Mouse (Mus musculus): ENCODE results near the gene Gm49369. TPM values are rescaled to one million over a fixed set of nuclear protein-coding genes. Genes with fewer than 3 reads are reported as not detected.
"Not testable (repeated sequence)": the region's sequence is repeated elsewhere in the genome, so short reads cannot be mapped to it uniquely, and the experiment has no call there.

Gene Gm49369
- polyA plus RNA-seq, 1 experiment from 2014 or later = 0.78 TPM

- H3K4me2 ChIP-seq = peak overlapping the region; percentile 13; the same call in 1 of the 2 replicates
- H3K36me3 ChIP-seq (replicated peaks) = no peaks in the 10 kb centered on the region
- no peak overlapping the region for H3K4me3 ChIP-seq (replicated peaks)
- ATAC-seq (ENCODE audit: insufficient read depth) = peak; percentile 78
- no peak overlapping the region for H3K9ac ChIP-seq
- peaks cover 21% of the 10 kb centered on the region for H3K4me1 ChIP-seq (replicated peaks)
- no peaks in the 10 kb centered on the region for H3K27me3 ChIP-seq
- no peaks in the 10 kb centered on the region for H3K9me3 ChIP-seq (replicated peaks)
- 35% methylated on average over 6 of the region's 6 CpGs for WGBS (ENCODE audit: insufficient replicate concordance)
- no peak overlapping the region for H3K27ac ChIP-seq (replicated peaks)
These were observed 30.8 kb upstream of the Gm49369 start for GRCm38 (mm10) chr7:142413285-142413684.

DNA sequence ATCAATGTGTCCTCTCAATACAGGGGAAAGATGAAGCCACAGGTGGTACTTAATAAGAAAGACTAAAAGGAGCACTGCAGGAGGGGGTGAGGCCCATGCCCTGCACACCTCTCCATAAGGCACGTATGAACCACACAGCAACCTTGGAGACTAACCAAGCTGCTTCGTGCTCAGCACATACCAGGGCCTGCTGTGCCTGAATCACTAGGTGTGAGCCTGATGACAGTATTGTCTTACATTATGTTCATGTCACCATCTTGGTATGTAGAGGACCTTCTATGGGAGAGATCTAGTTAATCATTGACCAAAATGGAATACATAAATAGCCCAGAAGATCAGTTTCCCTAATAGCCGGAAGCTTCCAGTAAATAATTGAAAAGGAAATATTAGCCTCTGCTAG is 27.1 kb upstream of the Gm49369 start:
- Histone ChIP-seq H3K36me3 (replicated peaks) (no peaks in the 10 kb centered on the region), H3K27me3 (no peaks in the 10 kb centered on the region), H3K4me2 (no peak overlapping the region), H3K27ac (replicated peaks) (no peak overlapping the region), H3K9me3 (replicated peaks) (no peaks in the 10 kb centered on the region), H3K4me3 (replicated peaks) (no peak overlapping the region), H3K9ac (no peak overlapping the region), H3K4me1 (replicated peaks) (peaks cover 21% of the 10 kb centered on the region)
- no peak for ATAC-seq (ENCODE audit: insufficient read depth)
- WGBS (ENCODE audit: insufficient replicate concordance) = 73% methylated on average over 3 of the region's 3 CpGs

GRCm38 (mm10) chr7:142408686-142409085 is 26.2 kb upstream of the Gm49369 start:
- H3K4me2 ChIP-seq = no peak overlapping the region
- no peak for ATAC-seq (ENCODE audit: insufficient read depth)

GRCm38 (mm10) chr7:142407935-142408334 is 25.5 kb upstream of the Gm49369 start:
- Histone ChIP-seq H3K4me1 (replicated peaks) (peaks cover 16% of the 10 kb centered on the region), H3K4me3 (replicated peaks) (no peak overlapping the region), H3K36me3 (replicated peaks) (no peaks in the 10 kb centered on the region), H3K9ac (no peak overlapping the region), H3K27me3 (no peaks in the 10 kb centered on the region), H3K4me2 (no peak overlapping the region), H3K9me3 (replicated peaks) (no peaks in the 10 kb centered on the region), H3K27ac (replicated peaks) (no peak overlapping the region)
- no peak for ATAC-seq (ENCODE audit: insufficient read depth)
- WGBS (ENCODE audit: insufficient replicate concordance) = 38% methylated on average over 4 of the region's 4 CpGs

More at GRCm38 (mm10) chr7:142408686-142409085, 26.2 kb upstream of the Gm49369 start:
- Histone ChIP-seq H3K27me3 (no peaks in the 10 kb centered on the region), H3K4me3 (replicated peaks) (no peak overlapping the region), H3K4me1 (replicated peaks) (peaks cover 22% of the 10 kb centered on the region), H3K9ac (no peak overlapping the region), H3K36me3 (replicated peaks) (no peaks in the 10 kb centered on the region), H3K27ac (replicated peaks) (no peak overlapping the region), H3K9me3 (replicated peaks) (no peaks in the 10 kb centered on the region)
- WGBS (ENCODE audit: insufficient replicate concordance) = 81% methylated on average over 8 of the region's 8 CpGs

GRCm38 (mm10) chr7:142405134-142405533 is 22.7 kb upstream of the Gm49369 start:
- not testable (repeated sequence) for H3K4me2 ChIP-seq; H3K9me3 ChIP-seq (replicated peaks); H3K9ac ChIP-seq; H3K4me3 ChIP-seq (replicated peaks); H3K36me3 ChIP-seq (replicated peaks); ATAC-seq (ENCODE audit: insufficient read depth); H3K27me3 ChIP-seq; H3K27ac ChIP-seq (replicated peaks)
- peaks cover 17% of the 10 kb centered on the region for H3K4me1 ChIP-seq (replicated peaks)
- WGBS (ENCODE audit: insufficient replicate concordance) = 83% methylated on average over 5 of the region's 5 CpGs

DNA sequence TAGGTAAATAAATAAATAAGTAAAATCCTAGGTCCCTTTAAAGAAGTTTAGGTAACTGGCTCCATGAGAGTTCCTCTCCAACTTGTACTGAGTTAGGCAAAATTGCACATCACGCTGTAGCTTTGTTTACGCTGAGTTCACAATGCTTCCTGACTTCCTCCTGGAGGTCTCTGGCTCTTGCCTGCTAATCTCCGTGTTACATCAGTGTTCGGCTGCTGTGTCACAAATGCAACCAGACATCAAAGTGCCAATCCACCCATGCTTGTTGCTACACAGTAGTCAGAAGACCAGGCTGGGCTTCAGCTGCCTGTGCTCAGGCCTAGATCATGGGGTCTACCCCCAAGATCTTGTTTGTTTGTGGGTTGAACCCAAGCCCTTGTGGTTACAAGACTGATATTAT is 21.1 kb upstream of the Gm49369 start:
- ATAC-seq (ENCODE audit: insufficient read depth) = no peak
- peaks cover 28% of the 10 kb centered on the region for H3K4me1 ChIP-seq (replicated peaks)
- H3K27me3 ChIP-seq = no peaks in the 10 kb centered on the region
- peak overlapping the region; percentile 14; the same call in 1 of the 2 replicates for H3K27ac ChIP-seq (replicated peaks)
- no peak overlapping the region for H3K4me2 ChIP-seq
- H3K36me3 ChIP-seq (replicated peaks) = no peaks in the 10 kb centered on the region
- no peak overlapping the region for H3K9ac ChIP-seq
- H3K9me3 ChIP-seq (replicated peaks) = no peaks in the 10 kb centered on the region
- no peak overlapping the region for H3K4me3 ChIP-seq (replicated peaks)
- 30% methylated on average over 4 of the region's 4 CpGs for WGBS (ENCODE audit: insufficient replicate concordance)

DNA sequence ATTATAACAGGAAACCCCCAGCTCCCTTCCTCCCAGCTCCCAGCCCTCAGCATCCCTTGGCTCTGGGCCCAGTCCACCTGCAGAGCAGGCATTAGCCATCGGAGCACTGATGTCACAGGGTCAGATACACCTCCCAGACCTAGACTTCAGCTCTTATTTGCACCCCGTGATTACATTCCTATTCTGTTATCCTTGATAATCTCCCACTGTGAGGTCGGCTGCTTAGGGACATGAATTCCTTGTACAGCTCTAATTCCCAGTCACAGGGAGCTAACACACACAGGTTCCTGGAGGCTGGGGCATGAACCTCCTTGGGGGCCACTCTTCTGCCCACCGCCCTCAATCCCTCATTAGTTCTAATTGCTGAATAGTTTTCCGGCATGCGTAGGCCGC is 18.3 kb upstream of the Gm49369 start:
- H3K9ac ChIP-seq = no peak overlapping the region
- 73% methylated on average over 7 of the region's 7 CpGs for WGBS (ENCODE audit: insufficient replicate concordance)
- no peak for ATAC-seq (ENCODE audit: insufficient read depth)
- H3K4me2 ChIP-seq = no peak overlapping the region
- no peak overlapping the region for H3K4me3 ChIP-seq (replicated peaks)
- no peaks in the 10 kb centered on the region for H3K36me3 ChIP-seq (replicated peaks)
- no peaks in the 10 kb centered on the region for H3K9me3 ChIP-seq (replicated peaks)
- no peaks in the 10 kb centered on the region for H3K27me3 ChIP-seq
- no peak overlapping the region for H3K27ac ChIP-seq (replicated peaks)
- peaks cover 53% of the 10 kb centered on the region for H3K4me1 ChIP-seq (replicated peaks)

DNA sequence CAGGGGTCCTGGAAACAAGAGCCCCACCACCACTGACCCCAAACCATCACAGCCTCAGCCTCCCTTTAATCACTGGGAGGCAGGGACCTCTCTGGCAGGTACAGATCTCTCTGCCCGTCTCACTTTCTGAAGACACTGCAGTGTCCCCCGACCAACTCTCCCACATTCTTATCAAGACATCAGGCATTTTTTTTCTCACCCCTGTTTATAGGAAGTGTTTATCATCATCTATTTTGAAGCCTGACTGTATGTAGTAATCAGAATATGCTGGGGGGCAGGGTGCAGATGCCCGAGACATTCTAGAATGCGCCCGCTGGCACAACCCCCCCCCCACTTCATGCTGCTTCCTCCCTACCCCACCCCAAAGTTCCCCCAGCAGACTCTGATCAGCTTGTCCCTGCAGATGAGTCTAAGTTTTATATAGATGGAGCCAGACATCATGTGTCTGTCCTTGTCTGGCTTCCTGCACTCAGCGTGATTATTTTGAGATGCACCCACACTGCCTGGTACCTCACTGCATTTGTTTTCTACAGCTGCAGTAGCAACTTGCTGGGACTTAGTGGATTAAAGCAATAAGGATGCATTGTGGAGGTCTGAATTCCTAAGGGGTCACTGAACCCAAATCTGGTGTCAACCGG is 17.8 kb upstream of the Gm49369 start:
- Histone ChIP-seq H3K9me3 (replicated peaks) (no peaks in the 10 kb centered on the region), H3K9ac (no peak overlapping the region), H3K4me2 (no peak overlapping the region), H3K4me3 (replicated peaks) (no peak overlapping the region), H3K36me3 (replicated peaks) (no peaks in the 10 kb centered on the region), H3K27me3 (no peaks in the 10 kb centered on the region), H3K4me1 (replicated peaks) (peaks cover 58% of the 10 kb centered on the region), H3K27ac (replicated peaks) (no peak overlapping the region)
- WGBS (ENCODE audit: insufficient replicate concordance) = 39% methylated on average over 7 of the region's 7 CpGs
- no peak for ATAC-seq (ENCODE audit: insufficient read depth)

DNA sequence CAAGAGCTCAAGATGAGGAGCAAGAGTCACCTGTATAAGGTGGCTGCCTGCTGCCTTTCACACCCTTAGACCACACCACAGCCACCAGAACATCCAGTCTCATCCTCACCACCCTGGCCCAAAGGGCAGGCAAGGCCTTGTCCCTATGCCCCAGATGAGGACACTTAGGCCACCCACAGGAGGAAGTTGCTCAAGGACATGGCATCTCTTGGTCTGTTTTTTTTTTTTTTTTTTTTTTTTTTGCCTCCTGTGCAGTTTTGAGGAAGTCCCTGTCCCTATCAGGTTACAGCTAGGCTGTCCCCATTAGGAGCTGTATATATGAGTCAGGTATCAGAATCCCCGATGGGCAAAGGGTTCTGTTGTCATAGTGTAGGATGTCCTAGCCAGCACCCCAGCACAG is 16.8 kb upstream of the Gm49369 start:
- Histone ChIP-seq H3K27ac (replicated peaks) (peak overlapping the region; percentile 60), H3K4me1 (replicated peaks) (peaks cover 68% of the 10 kb centered on the region), H3K36me3 (replicated peaks) (no peaks in the 10 kb centered on the region), H3K4me2 (no peak overlapping the region), H3K9ac (no peak overlapping the region), H3K9me3 (replicated peaks) (no peaks in the 10 kb centered on the region), H3K4me3 (replicated peaks) (no peak overlapping the region), H3K27me3 (no peaks in the 10 kb centered on the region)
- WGBS (ENCODE audit: insufficient replicate concordance) = 15% methylated on average over 1 of the region's 1 CpGs
- 0 out of 2 replicates have a peak, but pooled peaks have one; percentile 7 for ATAC-seq (ENCODE audit: insufficient read depth)

- WGBS (ENCODE audit: insufficient replicate concordance) = 21% methylated on average over 2 of the region's 2 CpGs
- H3K27ac ChIP-seq (replicated peaks) = peak overlapping the region; percentile 53
- 0 out of 2 replicates have a peak, but pooled peaks have one; percentile 5 for ATAC-seq (ENCODE audit: insufficient read depth)
These were observed 15.6 kb upstream of the Gm49369 start for GRCm38 (mm10) chr7:142398052-142398451.

DNA sequence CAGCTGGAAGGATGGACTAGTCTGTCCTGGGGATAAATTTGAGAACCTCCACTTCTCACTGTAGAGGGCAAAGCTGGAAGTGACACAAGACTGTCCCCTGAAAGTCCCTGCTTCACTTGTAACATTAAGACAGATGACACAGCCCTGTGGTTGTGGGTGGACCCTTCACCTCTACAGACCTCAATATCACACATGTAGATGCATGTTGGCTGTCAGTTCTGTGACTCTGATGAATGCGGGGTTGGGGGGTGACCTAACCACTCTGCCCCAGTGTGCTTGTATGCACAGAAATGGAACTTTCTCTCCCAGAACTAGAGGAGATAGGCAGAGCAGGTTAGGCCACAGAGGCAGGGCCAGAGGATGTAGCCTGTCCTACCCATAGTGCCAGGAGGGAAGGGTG is 14.1 kb upstream of the Gm49369 start:
- Histone ChIP-seq H3K4me3 (replicated peaks) (no peak overlapping the region), H3K4me2 (no peak overlapping the region), H3K4me1 (replicated peaks) (peaks cover 85% of the 10 kb centered on the region), H3K27me3 (no peaks in the 10 kb centered on the region), H3K9ac (no peak overlapping the region), H3K27ac (replicated peaks) (peak overlapping the region; percentile 53; the same call in 1 of the 2 replicates), H3K9me3 (replicated peaks) (no peaks in the 10 kb centered on the region), H3K36me3 (replicated peaks) (no peaks in the 10 kb centered on the region)
- ATAC-seq (ENCODE audit: insufficient read depth) = no peak
- 94% methylated on average over 1 of the region's 1 CpGs for WGBS (ENCODE audit: insufficient replicate concordance)

More at GRCm38 (mm10) chr7:142398052-142398451, 15.6 kb upstream of the Gm49369 start:
- Histone ChIP-seq H3K4me1 (replicated peaks) (peaks cover 75% of the 10 kb centered on the region), H3K36me3 (replicated peaks) (no peaks in the 10 kb centered on the region), H3K27me3 (no peaks in the 10 kb centered on the region), H3K4me2 (no peak overlapping the region), H3K9ac (no peak overlapping the region), H3K9me3 (replicated peaks) (no peaks in the 10 kb centered on the region), H3K4me3 (replicated peaks) (no peak overlapping the region)

GRCm38 (mm10) chr7:142395472-142395871 is 13.0 kb upstream of the Gm49369 start:
- Histone ChIP-seq H3K9ac (no peak overlapping the region), H3K4me1 (replicated peaks) (peaks cover 93% of the 10 kb centered on the region), H3K36me3 (replicated peaks) (no peaks in the 10 kb centered on the region), H3K4me2 (no peak overlapping the region), H3K27ac (replicated peaks) (peak overlapping the region; percentile 84), H3K27me3 (no peaks in the 10 kb centered on the region), H3K9me3 (replicated peaks) (no peaks in the 10 kb centered on the region), H3K4me3 (replicated peaks) (no peak overlapping the region)
- ATAC-seq (ENCODE audit: insufficient read depth) = peak; percentile 29
- 16% methylated on average over 4 of the region's 4 CpGs for WGBS (ENCODE audit: insufficient replicate concordance)

Data from liver, embryonic 15.5 days (tissue).